Mouse (Mus musculus) C2C12 (cell line): ENCODE results near the gene Slco3a1. TPM values are rescaled to one million over a fixed set of nuclear protein-coding genes. Genes with fewer than 3 reads are reported as not detected.

Experiments used
- H3K27me3 ChIP-seq: one replicate; pipeline ENCODE4 v1.6.1; 2011; ENCODE audit not compliant: control insufficient read depth, insufficient read depth, insufficient read length
- H3K36me3 ChIP-seq: one replicate; pipeline ENCODE4 v1.6.1; 2011; ENCODE audit not compliant: control insufficient read depth, insufficient read depth
- H3K4me3 ChIP-seq: one replicate; pipeline ENCODE4 v1.5.1; 2011; ENCODE audit warnings: mild to moderate bottlenecking, control low read depth; ENCODE audit not compliant: poor library complexity, insufficient read depth, severe bottlenecking
- H3K79me2 ChIP-seq: one replicate; pipeline ENCODE4 v1.6.1; 2011; ENCODE audit not compliant: control insufficient read depth, insufficient read depth
- H3K79me3 ChIP-seq: one replicate; pipeline ENCODE4 v1.6.1; 2011; ENCODE audit warnings: low read depth, control low read depth
- H3ac ChIP-seq: one replicate; pipeline ENCODE3; 2011; ENCODE audit warnings: low read depth; ENCODE audit not compliant: control insufficient read depth, insufficient read length
- CEBPB ChIP-seq: IDR thresholded peaks from one replicate; pipeline ENCODE4 v1.6.1; 2011; ENCODE audit warnings: low read depth, mild to moderate bottlenecking, control low read depth, moderate library complexity
- CTCF ChIP-seq: IDR thresholded peaks from one replicate; pipeline ENCODE4 v1.5.1; 2011; ENCODE audit not compliant: control insufficient read depth, insufficient read depth, insufficient read length
- FOSL1 ChIP-seq: IDR thresholded peaks from one replicate; pipeline ENCODE4 v1.8.0; 2011; ENCODE audit warnings: mild to moderate bottlenecking, low read length; ENCODE audit not compliant: poor library complexity, insufficient read depth, severe bottlenecking
- MAX ChIP-seq: IDR thresholded peaks from one replicate; pipeline ENCODE4 v1.6.1; 2011; ENCODE audit warnings: mild to moderate bottlenecking, control low read depth
- MYOD1 ChIP-seq: IDR thresholded peaks from one replicate; pipeline ENCODE4 v1.6.1; 2011; ENCODE audit warnings: low read depth; ENCODE audit not compliant: control insufficient read depth, insufficient read length
- MYOG ChIP-seq: IDR thresholded peaks from one replicate; pipeline ENCODE4 v1.6.1; 2011; ENCODE audit not compliant: control insufficient read depth, insufficient read length; ENCODE audit errors: extremely low read depth
- USF1 ChIP-seq: IDR thresholded peaks from one replicate; pipeline ENCODE4 v1.6.1; 2011; ENCODE audit warnings: low read depth, mild to moderate bottlenecking, control low read depth, moderate library complexity
- polyA plus RNA-seq: library from polyadenylated mRNA; unstranded; fragments of >200 nt; fragmentation: generic; extraction: Trizol; gene quantifications from one replicate; pipeline ENCODE4 v1.2.1, GENCODE M21; 2012; ENCODE audit warnings: missing spikeins

Gene Slco3a1
- polyA plus RNA-seq, 1 experiment = 15.1 TPM

DNA sequence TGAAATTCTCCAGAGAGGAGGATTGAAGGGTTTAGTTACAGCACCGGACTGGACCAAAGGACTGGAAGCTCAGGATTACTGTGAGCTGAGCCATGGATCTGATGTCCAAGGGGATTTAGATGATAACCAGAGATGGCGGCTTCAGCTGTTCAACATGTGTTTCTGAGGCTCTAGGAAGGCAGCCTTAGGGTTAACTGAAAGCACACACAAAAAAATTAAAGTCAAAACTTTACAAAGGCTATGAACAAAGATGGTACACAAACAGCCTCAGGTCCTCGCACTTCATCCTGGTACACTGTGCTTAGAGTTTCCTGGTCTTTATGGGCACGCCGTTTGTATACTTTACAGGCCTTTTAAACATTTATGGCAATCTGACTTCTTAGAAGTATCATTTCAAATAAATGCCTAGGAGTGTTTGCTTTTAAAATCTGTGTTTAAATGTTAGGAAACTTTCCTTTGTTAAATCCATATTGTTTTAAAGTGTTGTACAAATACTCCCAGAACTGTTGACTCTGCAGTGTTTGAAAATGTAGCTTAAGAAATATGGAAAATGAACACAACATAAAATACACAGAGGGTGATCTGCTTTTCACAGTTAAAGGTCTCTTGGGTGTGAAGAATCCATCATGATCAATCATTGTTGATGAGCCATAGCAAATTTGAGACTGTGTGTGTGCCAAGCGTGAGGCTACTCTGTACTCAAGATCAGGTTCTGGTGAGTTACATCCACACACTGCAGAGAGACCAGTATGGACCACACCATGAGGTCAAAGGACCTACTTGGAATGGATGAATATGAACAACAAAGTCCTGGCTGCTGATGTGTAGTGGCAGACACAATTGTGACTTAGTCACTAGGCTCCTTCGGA, 223.5 kb downstream of the Slco3a1 start:
- Histone ChIP-seq H3K27me3 (no peaks in the 10 kb centered on the region), H3K36me3 (no peaks in the 10 kb centered on the region), H3K4me3 (no peak overlapping the region), H3K79me3 (no peaks in the 10 kb centered on the region), H3K79me2 (no peaks in the 10 kb centered on the region), H3ac (no peak overlapping the region)
- no peak for TF ChIP-seq MYOG
- no peak for TF ChIP-seq CTCF
- TF ChIP-seq CEBPB = no peak
- TF ChIP-seq FOSL1 = no peak

DNA sequence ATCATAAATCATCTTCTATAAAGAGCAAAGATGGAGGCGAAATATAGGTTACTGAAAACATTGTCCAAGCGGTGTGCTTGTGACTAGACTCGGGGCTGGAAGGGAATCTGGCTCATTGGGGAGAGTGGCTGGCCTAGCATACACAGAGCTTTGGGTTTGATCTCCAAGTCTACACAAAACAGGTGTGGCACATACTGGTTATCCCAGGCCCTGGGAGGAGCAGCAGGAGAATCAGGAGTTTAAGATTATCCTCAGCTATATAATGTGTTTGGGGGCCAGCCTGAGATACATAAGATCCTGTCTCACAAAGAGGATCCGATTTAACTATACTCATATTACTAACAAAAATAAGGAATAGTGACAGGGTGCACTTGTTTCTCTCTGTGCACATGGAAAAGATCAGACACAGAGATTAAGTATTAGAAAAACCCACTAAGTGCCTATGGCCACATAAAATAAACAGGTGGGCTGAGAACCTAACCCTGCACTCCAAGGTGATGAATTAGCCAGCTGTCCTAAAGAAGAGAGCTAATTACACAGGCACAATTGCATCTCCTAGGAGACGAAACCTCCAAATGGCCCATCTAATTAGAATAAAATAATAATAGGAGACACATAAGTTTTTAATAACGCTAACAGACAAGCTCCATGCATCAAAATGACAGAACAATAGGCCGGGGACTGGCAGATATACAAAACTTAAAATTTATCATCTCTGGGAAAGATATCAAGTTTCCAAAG, 224.3 kb downstream of the Slco3a1 start:
- no peak overlapping the region for H3K4me3 ChIP-seq

DNA sequence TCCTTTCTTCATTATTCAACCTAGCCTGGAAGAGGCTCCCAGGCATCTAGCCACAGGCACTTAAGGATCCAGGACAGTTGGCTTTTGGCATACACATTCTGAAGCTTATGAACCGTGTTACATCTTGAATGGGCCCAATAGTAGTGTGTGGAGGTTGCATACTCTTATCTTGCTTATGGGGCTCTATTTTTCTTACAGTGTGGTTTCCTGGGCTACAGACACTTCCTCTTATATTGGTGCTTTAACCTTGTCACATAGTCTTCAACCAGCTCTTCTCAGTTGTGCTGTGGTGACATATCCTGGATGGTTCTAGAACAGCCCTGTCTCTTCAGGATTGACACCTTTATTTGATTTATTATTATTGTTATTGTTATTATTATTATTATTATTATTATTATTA, 225.6 kb downstream of the Slco3a1 start:
- H3K79me3 ChIP-seq = no peaks in the 10 kb centered on the region
- no peak for TF ChIP-seq CTCF
- no peak for TF ChIP-seq MYOG
- no peak for TF ChIP-seq FOSL1
- TF ChIP-seq MAX = no peak
- TF ChIP-seq CEBPB = no peak
- no peak for TF ChIP-seq MYOD1
- no peak for TF ChIP-seq USF1
- no peaks in the 10 kb centered on the region for H3K79me2 ChIP-seq
- no peaks in the 10 kb centered on the region for H3K27me3 ChIP-seq
- no peak overlapping the region for H3K4me3 ChIP-seq
- no peak overlapping the region for H3ac ChIP-seq
- no peaks in the 10 kb centered on the region for H3K36me3 ChIP-seq

More for the DNA sequence above, 224.3 kb downstream of the Slco3a1 start:
- Histone ChIP-seq H3K79me2 (no peaks in the 10 kb centered on the region), H3K27me3 (no peaks in the 10 kb centered on the region), H3ac (no peak overlapping the region), H3K36me3 (no peaks in the 10 kb centered on the region), H3K79me3 (no peaks in the 10 kb centered on the region)
- no peak for TF ChIP-seq MYOD1
- no peak for TF ChIP-seq MYOG
- TF ChIP-seq MAX = no peak
- no peak for TF ChIP-seq USF1
- no peak for TF ChIP-seq FOSL1
- TF ChIP-seq CTCF = no peak
- no peak for TF ChIP-seq CEBPB

DNA sequence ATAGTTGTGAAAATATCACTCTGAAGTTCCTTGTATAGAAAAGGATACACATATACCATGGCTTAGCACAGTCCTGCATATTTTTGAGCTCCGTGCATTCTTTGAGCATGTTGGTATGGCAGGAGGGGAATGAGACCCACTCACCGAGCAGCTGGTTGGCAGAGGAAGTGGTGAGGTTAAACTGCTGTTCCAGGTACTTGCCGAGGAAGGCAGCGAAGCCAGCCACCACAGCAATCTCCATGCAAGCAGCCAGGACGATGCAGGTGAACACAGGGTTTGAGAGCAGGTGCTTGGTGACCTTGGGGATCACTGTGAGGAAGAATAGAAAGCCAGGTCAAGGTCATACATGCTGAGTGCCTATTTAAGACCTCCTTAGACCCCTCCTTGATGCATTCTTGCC, 226.9 kb downstream of the Slco3a1 start:
- no peaks in the 10 kb centered on the region for H3K27me3 ChIP-seq
- H3ac ChIP-seq = no peak overlapping the region
- H3K36me3 ChIP-seq = no peaks in the 10 kb centered on the region
- no peak overlapping the region for H3K4me3 ChIP-seq
- H3K79me3 ChIP-seq = no peaks in the 10 kb centered on the region
- no peak for TF ChIP-seq FOSL1
- no peaks in the 10 kb centered on the region for H3K79me2 ChIP-seq

DNA sequence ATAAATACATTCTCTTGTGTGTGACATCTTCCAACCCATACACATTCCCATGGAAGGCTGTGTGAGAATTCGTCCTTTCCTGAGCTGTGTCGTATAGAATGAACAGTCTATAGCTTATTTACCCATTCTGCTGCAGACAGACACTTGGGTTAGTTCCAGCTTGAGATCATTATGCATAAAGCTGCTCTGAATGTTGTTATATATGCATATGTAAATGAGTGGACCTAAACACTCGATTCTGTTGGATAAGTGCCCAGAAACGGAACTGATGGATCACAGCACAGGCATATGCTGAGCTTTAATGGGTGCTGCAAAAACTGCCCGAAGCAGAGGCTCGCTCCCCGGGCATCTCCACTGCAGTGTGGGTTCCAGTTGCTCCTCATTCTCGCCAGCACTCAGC, 229.5 kb downstream of the Slco3a1 start:
- no peak for TF ChIP-seq FOSL1
- TF ChIP-seq CEBPB = no peak
- no peak for TF ChIP-seq MAX
- no peak for TF ChIP-seq CTCF
- TF ChIP-seq USF1 = no peak
- TF ChIP-seq MYOG = no peak
- TF ChIP-seq MYOD1 = no peak
- no peaks in the 10 kb centered on the region for H3K79me2 ChIP-seq
- H3K27me3 ChIP-seq = no peaks in the 10 kb centered on the region
- H3K36me3 ChIP-seq = no peaks in the 10 kb centered on the region
- no peaks in the 10 kb centered on the region for H3K79me3 ChIP-seq
- H3ac ChIP-seq = no peak overlapping the region
- no peak overlapping the region for H3K4me3 ChIP-seq

DNA sequence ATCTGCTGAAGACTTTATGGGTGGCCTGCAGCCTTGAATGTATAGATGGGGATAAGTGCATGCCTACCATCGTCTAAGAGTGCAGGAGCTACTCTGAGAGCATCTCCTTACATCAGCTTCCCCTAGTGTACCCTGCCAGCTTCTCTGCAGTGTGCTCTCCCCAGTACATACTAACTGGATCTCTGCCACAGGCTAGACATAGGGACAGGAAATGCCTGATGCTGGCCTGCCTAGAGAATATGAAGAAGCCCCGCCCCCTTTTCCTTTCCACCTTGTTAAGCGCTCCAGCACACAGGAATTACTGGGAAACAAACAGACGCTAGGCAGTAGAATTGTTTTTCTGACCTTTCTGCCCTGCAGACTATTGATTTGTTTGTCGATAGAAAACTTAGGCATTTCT, 230.9 kb downstream of the Slco3a1 start:
- no peak overlapping the region for H3ac ChIP-seq
- H3K36me3 ChIP-seq = no peaks in the 10 kb centered on the region
- no peaks in the 10 kb centered on the region for H3K79me3 ChIP-seq
- no peaks in the 10 kb centered on the region for H3K79me2 ChIP-seq
- H3K27me3 ChIP-seq = no peaks in the 10 kb centered on the region
- TF ChIP-seq CTCF (no peak), MYOD1 (no peak), CEBPB (no peak), MAX (no peak), FOSL1 (no peak), MYOG (no peak), USF1 (no peak)
- H3K4me3 ChIP-seq = no peak overlapping the region
